Mouse (Mus musculus): ENCODE measurements around the gene Ophn1.

Gene Ophn1

DNA sequence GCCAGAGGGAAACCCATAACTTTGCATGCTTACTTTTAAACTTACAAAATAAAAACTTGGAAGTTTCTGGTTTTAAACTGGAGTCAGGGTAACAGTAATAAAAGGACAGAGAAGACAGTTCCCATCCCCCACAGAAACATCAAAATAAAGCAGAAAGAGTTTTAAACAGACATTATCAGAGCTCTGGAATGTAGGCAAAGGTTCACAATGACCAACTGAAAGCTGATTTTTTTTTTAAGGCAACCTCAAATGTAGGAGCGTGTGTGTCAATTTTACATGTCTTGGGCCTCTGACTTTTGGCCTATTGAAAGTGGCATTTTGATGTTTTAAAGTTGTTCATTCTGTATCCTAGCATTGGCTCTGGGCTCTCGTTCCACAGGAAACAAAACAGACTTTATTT lies 49.2 kb downstream of the Ophn1 start:
- in situ Hi-C loops (cut with MboI; ENCODE audit: low sequenced_read_pairs): no loop called here

GRCm38 (mm10) chrX:98835989-98836388 lies 54.8 kb downstream of the Ophn1 start:
- in situ Hi-C loops (cut with MboI; ENCODE audit: low sequenced_read_pairs): no loop called here

DNA sequence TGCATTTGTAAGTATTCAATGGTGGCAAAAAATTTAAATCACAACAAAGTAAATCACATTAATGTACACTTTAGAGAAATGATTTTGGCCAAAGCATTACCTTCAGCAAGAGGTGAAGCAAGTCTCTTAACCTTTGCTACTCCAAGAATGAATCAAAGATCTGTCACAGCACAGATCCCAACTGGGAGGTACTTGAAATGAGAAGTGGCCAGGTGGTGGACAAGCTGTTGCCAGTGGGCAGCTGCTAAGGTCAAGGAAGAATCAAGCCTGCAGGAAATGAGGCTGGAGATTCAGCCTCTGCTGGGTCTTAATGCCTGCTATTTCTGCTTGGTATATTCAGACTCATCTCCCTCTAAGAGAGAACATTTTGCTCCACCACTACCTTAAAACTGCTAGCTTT lies 87.0 kb downstream of the Ophn1 start:
- in situ Hi-C loops (cut with MboI; ENCODE audit: low sequenced_read_pairs): no loop called here

GRCm38 (mm10) chrX:98774247-98774950 lies 116.4 kb downstream of the Ophn1 start:
- in situ Hi-C loops (cut with MboI; ENCODE audit: low sequenced_read_pairs): no loop called here

GRCm38 (mm10) chrX:98755089-98755488 lies 135.7 kb downstream of the Ophn1 start:
- in situ Hi-C loops (cut with MboI; ENCODE audit: low sequenced_read_pairs): no loop called here

DNA sequence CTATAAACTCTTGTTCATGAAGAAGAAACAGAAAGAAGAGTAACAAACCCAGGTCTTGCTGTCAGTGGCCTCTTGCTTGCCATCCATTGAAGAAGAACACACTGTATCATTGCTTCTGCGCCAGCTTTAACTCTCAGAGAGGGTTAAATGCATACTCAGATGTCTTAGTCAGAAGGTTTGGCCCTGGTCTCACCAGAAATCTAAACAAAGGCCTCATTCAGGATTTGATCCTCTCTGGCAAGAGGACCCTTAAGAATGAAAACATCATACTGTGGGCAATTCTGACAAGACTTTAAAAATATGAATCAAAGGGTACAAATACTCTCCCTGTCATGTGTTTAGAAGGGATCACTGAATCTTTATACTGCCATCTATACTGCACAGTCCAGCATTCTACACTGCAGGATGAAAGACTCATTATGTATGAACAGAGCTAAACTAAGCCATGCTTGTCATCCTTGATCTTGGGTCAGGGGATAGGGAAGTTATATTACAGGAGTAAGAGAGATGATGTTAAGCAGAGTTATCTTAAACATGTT lies 139.5 kb downstream of the Ophn1 start:
- in situ Hi-C loops (cut with MboI; ENCODE audit: low sequenced_read_pairs): no loop called here

DNA sequence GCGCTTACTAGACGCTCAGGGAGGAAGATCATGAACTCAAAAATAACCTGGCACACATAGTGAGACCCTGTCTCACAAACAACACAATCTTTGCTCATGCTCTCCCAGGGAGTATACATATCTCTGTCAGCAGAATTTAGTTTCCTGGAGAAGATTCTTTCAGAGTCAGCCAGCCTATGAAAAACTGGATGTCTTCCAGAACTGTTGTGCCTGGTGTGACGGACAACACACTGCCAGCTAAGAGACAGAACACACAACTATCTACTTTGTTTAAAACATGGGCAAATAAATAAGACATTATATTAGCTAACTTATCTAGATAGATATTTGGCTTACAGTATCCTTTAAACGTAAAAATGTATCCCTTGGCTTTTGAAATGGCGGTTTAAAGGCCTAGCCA lies 154.1 kb downstream of the Ophn1 start:
- in situ Hi-C loops (cut with MboI; ENCODE audit: low sequenced_read_pairs): no loop called here

DNA sequence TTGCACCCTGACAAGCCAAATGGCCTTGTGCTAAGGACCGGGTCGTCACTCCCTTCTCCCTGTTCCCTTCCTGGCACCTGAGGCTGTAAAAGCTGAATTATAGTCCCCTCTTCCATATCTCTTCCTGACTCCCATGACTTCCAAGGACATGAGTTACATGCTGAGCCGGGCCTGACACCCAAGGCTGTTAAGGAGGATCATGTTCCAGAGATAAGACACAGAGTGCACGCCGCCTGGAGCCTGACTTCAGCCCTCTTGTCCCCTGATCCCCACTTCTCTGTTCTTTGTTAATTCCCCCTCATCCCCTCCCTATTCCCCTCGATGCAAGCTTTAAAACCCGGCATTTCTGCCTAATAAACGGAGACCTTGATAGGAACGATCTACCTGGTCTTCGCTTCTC lies 167.8 kb downstream of the Ophn1 start:
- in situ Hi-C loops (cut with MboI; ENCODE audit: low sequenced_read_pairs): loop anchor here (25.0 kb wide), 1 partner anchor 189 kb away; no protein-coding TSS in a partner anchor

DNA sequence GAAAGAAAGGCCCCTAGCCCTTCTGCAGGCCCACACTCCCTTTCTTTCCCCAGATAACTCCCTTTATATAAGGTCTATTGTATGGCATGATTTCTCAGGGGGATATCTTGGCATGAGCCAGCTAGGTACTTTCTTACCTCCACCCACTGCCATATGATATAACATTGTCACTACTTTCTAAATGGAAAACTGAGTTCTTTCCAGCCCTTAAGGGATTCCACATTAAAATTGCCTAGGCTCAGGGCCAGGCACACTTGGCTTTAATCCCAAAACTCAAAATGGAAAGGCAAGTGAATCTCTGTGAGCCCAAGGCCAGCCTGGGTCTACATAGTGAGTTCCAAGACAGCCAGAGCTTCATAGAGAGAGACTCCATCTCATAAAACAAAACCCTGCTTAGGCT lies 183.1 kb downstream of the Ophn1 start:
- in situ Hi-C loops (cut with MboI; ENCODE audit: low sequenced_read_pairs): loop anchor here (25.0 kb wide), 1 partner anchor 205 kb away; no protein-coding TSS in a partner anchor

DNA sequence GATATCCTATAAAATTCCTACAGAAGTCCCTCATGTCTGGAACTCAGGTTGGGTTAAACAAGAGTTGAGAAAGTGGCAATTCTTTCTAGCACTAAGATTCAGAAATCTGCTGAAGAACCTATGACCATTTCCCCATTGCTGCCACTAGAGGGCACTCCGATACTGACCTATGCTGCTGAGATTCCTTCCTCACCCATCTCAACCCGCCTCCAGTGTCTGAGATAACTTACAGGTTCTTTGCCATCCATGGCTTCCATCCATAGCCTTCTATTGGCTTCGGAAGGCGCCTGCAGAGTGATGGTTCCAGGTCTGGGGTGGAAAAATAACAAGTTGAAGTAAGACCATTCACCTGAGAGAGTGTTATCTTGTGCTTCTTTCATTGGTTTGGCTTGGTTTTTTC lies 189.2 kb downstream of the Ophn1 start:
- in situ Hi-C loops (cut with MboI; ENCODE audit: low sequenced_read_pairs): loop anchor here (25.0 kb wide), 1 partner anchor 211 kb away; no protein-coding TSS in a partner anchor

DNA sequence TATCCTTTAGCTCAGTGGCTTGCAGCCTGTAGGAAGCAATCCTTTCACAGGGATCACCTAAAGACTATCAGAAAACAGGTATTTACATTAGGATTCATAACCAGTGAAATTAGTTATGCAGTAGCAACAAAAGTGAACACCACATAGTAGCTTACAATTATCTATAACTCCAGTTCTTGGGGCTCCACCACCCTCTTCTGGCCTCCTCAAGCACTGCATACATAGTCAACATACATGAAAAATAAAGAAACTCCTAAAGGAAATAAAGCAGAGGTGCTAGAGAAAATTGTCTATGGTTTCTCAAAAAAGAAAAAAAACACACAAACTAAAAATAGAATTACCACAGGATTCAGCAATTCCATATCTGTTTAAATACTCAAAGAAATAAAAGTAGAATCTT lies 208.2 kb downstream of the Ophn1 start:
- in situ Hi-C loops (cut with MboI; ENCODE audit: low sequenced_read_pairs): no loop called here

DNA sequence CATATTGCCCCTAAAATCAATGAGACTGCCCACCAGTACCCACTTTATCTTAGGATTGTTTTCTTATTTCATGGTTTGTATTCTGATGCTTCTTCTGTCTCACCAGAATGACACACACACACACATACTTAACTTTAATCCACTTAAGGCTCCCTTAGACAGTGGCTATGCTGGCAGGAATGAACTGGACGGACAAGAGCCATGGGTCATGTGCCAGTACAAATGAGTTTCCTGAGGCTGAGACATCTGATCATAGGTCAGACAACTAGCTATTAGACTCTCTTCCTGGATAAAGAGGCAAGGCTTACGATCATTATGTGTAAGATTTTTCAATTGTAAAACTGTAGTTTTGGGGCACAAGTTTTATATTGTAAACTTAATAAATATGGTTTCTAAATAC lies 209.5 kb downstream of the Ophn1 start:
- in situ Hi-C loops (cut with MboI; ENCODE audit: low sequenced_read_pairs): no loop called here

GRCm38 (mm10) chrX:98670988-98671387 lies 219.8 kb downstream of the Ophn1 start:
- in situ Hi-C loops (cut with MboI; ENCODE audit: low sequenced_read_pairs): no loop called here

DNA sequence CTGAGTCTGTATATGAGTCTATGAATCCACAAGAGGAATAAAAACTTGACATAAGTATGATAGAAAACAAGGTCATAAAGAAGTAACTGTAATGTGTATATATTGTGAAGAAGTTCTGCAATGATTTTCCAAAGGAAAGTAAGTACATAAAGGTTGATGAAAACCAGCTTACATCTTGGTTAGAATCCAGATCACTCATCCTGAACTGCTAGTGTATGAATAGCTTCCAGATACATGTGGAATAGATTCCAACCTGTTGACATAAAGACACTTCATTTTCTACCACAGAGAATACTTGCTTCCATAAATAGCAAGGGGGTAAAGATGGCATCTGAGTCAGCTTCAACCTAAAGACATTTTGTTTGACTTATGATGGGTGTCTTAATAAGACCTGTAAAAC lies 239.4 kb downstream of the Ophn1 start:
- in situ Hi-C loops (cut with MboI; ENCODE audit: low sequenced_read_pairs): no loop called here

DNA sequence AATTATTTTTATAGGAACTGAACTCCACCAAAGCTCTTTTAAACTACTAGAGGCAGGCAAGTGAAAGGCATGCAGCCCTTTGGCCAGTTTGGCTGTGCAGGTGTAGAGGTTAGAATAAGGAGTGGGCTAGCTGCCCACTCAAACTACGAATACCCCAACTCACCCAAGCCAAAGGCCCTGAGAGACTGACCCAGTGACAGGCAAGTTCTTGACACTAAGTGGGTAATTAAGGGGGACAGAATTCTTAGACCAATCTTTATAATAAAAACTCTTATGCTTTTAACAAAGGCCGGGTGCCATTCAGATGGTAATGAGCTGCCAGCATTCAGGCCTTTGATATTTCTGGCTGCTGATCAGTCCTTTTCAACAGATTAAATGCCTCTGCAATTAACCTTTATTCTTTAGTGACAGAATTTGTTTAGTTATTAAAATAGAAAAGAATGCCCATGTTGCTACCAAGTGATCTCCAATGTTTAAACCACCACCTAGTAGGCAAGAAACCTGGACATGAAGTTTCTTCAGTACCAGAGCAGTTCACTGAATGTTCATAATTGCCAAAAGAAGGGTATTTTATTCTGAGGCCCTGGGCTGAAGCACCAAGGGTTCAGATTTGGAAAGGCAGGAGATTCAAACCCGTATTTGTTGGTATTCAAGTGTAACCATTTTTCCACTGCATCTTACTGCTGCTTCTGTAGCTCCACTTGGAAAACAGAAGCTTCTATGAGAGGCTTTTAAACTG lies 262.0 kb downstream of the Ophn1 start:
- in situ Hi-C loops (cut with MboI; ENCODE audit: low sequenced_read_pairs): no loop called here

DNA sequence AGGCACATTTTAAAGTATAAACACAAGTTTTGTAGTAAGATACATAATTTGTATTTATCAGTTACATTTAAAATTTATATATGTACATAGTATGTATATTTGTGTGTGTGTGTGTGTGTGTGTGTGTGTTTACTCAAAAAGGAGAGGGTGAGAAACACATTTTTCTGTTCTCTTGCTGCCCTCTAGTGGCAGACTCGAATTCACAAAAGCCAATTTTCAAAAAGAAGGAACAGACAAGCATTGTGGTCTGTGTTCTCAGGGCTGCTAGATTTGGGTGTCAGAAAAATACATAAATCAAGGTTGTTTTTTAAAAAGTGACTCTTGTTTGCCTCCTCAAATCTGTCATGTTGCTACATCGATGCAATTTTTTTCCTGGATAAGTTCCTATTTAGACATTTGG lies 272.0 kb downstream of the Ophn1 start:
- in situ Hi-C loops (cut with MboI; ENCODE audit: low sequenced_read_pairs): no loop called here

GRCm38 (mm10) chrX:98617426-98617825 lies 273.4 kb downstream of the Ophn1 start:
- in situ Hi-C loops (cut with MboI; ENCODE audit: low sequenced_read_pairs): no loop called here

DNA sequence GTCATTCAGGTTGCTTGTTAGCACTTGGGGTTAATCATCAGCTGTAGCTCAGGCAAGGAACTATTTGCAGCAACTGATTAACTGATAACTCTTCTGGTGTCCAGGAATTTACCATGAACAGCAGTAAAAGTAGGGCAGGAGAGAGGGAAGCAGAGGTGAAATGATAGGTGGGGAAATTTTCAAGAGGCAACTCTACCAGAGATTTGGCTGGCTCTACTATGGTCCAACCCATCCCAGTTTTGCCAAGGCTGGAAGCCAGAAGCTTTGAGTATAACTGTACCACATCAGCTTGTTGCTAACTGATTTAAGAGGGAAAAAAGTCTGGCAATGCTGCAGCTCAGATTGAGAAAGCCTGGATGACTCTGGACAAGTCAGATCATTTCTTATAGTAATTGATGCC lies 316.6 kb downstream of the Ophn1 start:
- in situ Hi-C loops (cut with MboI; ENCODE audit: low sequenced_read_pairs): no loop called here

DNA sequence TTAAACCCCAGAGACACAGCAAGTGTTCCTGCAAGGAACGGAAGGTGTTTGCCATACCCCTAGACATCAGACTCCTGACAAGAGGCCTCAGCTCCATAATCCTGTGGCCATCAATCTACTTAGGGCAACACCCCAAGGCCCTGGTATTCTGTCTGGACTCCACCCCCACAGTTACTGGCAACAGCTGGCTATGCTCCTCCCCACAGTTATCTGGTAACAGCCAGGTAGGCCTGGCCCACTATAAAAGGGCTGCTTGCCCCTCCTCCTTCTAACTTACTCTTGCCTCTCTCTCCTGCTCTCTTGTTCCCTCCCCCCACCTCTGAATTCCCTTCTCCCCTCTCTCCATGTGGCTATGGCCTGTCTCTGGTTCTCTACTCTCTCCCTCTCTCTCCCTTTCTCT lies 344.4 kb downstream of the Ophn1 start:
- in situ Hi-C loops (cut with MboI; ENCODE audit: low sequenced_read_pairs): no loop called here

DNA sequence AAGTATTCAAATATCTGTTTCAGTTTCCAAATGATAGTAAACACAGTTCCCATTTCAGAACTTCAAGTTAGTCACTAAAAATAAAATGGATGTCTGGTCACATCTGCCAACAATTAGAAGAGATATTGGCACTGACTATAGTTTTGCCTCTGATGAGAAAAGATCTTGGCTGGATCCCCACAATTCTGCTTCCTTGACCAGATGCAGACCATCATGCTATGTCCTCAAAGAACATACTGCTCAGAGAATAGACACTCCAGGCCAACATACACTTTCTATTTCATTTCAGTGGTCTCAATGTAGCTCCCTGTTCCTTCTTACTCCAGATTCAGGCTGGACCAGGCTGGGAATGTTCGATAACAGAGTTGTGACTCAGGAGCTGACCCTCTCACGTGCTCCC lies 375.5 kb downstream of the Ophn1 start:
- in situ Hi-C loops (cut with MboI; ENCODE audit: low sequenced_read_pairs): no loop called here

GRCm38 (mm10) chrX:98514359-98514904 lies 376.4 kb downstream of the Ophn1 start:
- in situ Hi-C loops (cut with MboI; ENCODE audit: low sequenced_read_pairs): no loop called here

Data from CH12F3 (cell line).